Mouse (Mus musculus) lung, postnatal 0 days (tissue): ENCODE results near the gene Ankle1.

Experiments
- CTCF ChIP-seq: IDR thresholded peaks from 2 replicates; pipeline ENCODE4 v1.5.1; 2016; ENCODE audit warnings: antibody characterized with exemption, mild to moderate bottlenecking
- EP300 ChIP-seq: IDR thresholded peaks from 2 replicates; pipeline ENCODE4 v1.6.1; 2016; ENCODE audit warnings: antibody characterized with exemption, mild to moderate bottlenecking, control low read depth

GRCm38 (mm10) chr8:71422121-71422520 lies 16.3 kb downstream of the Ankle1 start:
- TF ChIP-seq EP300 (no peak), CTCF (no peak)
